ENCODE assay signal across 14 mouse cellular contexts in genomic region chr8:91995407-91996144, GRCm38 (mm10).
DNase-seq lines count a peak whose midpoint lies in the region; ATAC-seq and TF ChIP-seq lines count a peak whose summit lies in the region.
"Had no signal": no experiment of that assay in that cellular context is flagged by ENCODE, and none has a peak within 500 bp of the region (broad histone marks: within the 10 kb centered on the region; RNA-seq: fewer than 3 reads in every experiment).

No protein-coding gene starts in this region.

- intact Hi-C loops in heart, postnatal 25 days (cut with DNase I): no loop called here

- 0 out of 2 replicates have a peak, but pooled peaks cover 2% of the 10 kb centered on the region for H3K27me3 ChIP-seq in midbrain, embryonic 11.5 days (ENCODE audit: control insufficient read depth, insufficient read depth, low read length)
- peaks cover 10% of the 10 kb centered on the region; the same call in 1 of the 2 replicates for H3K27me3 ChIP-seq in neural tube, embryonic 15.5 days (replicated peaks)

- H3K4me3 ChIP-seq in embryonic fibroblast, embryonic 13.5 days (ENCODE audit: insufficient read depth, low read length): no peak overlapping the region
- no peak overlapping the region for H3K4me3 ChIP-seq in midbrain, embryonic 11.5 days (ENCODE audit: low read depth, low read length)
- no peak overlapping the region for H3K4me3 ChIP-seq in neural tube, embryonic 15.5 days (replicated peaks)
- H3K4me3 ChIP-seq: erythroblast, embryonic 14.5 days; heart, embryonic 13.5 days had no signal

- no peak overlapping the region for H3K4me2 ChIP-seq in midbrain, embryonic 11.5 days
- H3K4me2 ChIP-seq in neural tube, embryonic 15.5 days: no peak overlapping the region
- H3K4me2 ChIP-seq: heart, embryonic 13.5 days had no signal

- WGBS in midbrain, embryonic 11.5 days: 37% methylated on average over 9 of the region's 9 CpGs
- 13% methylated on average over 9 of the region's 9 CpGs for WGBS in neural tube, embryonic 15.5 days

- no peak for TF ChIP-seq POLR2A in embryonic fibroblast, embryonic 13.5 days (IDR thresholded peaks at IDR 0.05; ENCODE audit: low read depth, low read length)

- H3K36me3 ChIP-seq in midbrain, embryonic 11.5 days (ENCODE audit: control insufficient read depth, insufficient read depth, low read length): no peaks in the 10 kb centered on the region
- H3K36me3 ChIP-seq in neural tube, embryonic 15.5 days: no peaks in the 10 kb centered on the region
- H3K36me3 ChIP-seq: G1E; heart, embryonic 13.5 days had no signal

- no peaks in the 10 kb centered on the region; the same call in 1 of the 2 replicates for H3K4me1 ChIP-seq in embryonic fibroblast, embryonic 13.5 days (ENCODE audit: control insufficient read depth, insufficient read depth, low read length)
- H3K4me1 ChIP-seq in midbrain, embryonic 11.5 days (ENCODE audit: control insufficient read depth, insufficient read depth, low read length): peaks cover 64% of the 10 kb centered on the region
- H3K4me1 ChIP-seq in neural tube, embryonic 15.5 days: peaks cover 58% of the 10 kb centered on the region

- H3K9ac ChIP-seq in midbrain, embryonic 11.5 days (ENCODE audit: low read length): no peak overlapping the region
- H3K9ac ChIP-seq in neural tube, embryonic 15.5 days (replicated peaks): no peak overlapping the region
- H3K9ac ChIP-seq: heart, embryonic 13.5 days; liver, embryonic 14.5 days had no signal

- H3K9me3 ChIP-seq in midbrain, embryonic 11.5 days (ENCODE audit: control insufficient read depth, low read length): no peaks in the 10 kb centered on the region; the same call in 1 of the 2 replicates
- H3K9me3 ChIP-seq in neural tube, embryonic 15.5 days (replicated peaks): peaks cover 4% of the 10 kb centered on the region; the same call in 1 of the 2 replicates

- peak overlapping the region; percentile 50; the same call in 1 of the 2 replicates for H3K27ac ChIP-seq in embryonic fibroblast, embryonic 13.5 days (ENCODE audit: insufficient read depth, low read length)
- peak overlapping the region; percentile 89 for H3K27ac ChIP-seq in midbrain, embryonic 11.5 days (ENCODE audit: low read depth, low read length)
- no peak overlapping the region for H3K27ac ChIP-seq in neural tube, embryonic 15.5 days (replicated peaks)
- H3K27ac ChIP-seq: heart, embryonic 13.5 days; liver, embryonic 14.5 days had no signal

- TF ChIP-seq CTCF in embryonic fibroblast, embryonic 13.5 days (IDR thresholded peaks at IDR 0.05; ENCODE audit: borderline replicate concordance, insufficient read depth, low read length): no peak

- DNase-seq in kidney, postnatal 10 days: peak; percentile 63
- no peak for DNase-seq in kidney, postnatal 14 days
- DNase-seq in midbrain, embryonic 11.5 days (ENCODE audit: low spot score, missing footprints): peak; percentile 90
- no peak for DNase-seq in heart, postnatal 25 days (ENCODE audit: low spot score)
- no peak for DNase-seq in urinary bladder, postnatal 25 days (ENCODE audit: low spot score)
- DNase-seq: cerebellum, adult 11-12 months; gastrocnemius, postnatal 25 days; right cerebral cortex, adult 18-20 months had no signal

- no peak for ATAC-seq in midbrain, embryonic 11.5 days (ENCODE audit: low FRiP score)
- ATAC-seq in neural tube, embryonic 15.5 days (ENCODE audit: low FRiP score): peak; percentile 30; the same call in 1 of the 2 replicates

Comparison
In these comparisons a context has a peak if more than half of its experiments do, and no peak if none do; other contexts are left out.
1. DNase-seq: peak in kidney, postnatal 10 days (single experiment) and midbrain, embryonic 11.5 days (single experiment); none in kidney, postnatal 14 days (single experiment), heart, postnatal 25 days (single experiment) and urinary bladder, postnatal 25 days (single experiment).